Mouse (Mus musculus): ENCODE measurements at regions not wholly inside any gene's neighbourhood (a gene's known extent, or its start where the extent isn't known, plus 50 kb on each side); places are given as distances from the start of the nearest gene placed in this dataset.

DNA sequence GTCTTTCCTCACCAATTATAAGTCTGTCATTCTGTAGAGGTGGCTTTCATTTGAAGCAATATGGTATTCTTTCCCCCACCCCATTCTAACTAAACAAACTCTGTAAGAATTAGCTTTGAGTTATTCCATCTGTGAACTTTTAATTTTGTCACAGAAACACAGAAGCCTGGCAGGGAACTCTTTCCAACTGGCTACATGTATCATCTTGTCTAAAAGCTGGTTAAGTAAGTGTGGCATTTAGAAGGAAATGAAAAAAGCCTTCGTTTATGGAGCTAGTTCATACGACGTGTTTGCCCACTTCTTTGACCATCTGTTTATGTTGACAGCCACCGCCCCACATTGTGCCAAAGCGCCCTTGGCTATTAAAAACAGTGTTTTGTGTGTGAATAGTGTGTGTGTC lies 115.5 kb downstream of the Naa11 start:
- TF ChIP-seq MAX (IDR thresholded peaks at IDR 0.05; ENCODE audit: low read length), result no peak
- TF ChIP-seq SMC3 (IDR thresholded peaks at IDR 0.05; ENCODE audit: low read depth, low read length), result no peak
- no peak for TF ChIP-seq CHD2 (IDR thresholded peaks at IDR 0.05; ENCODE audit: low read length)
- no peak for TF ChIP-seq EP300 (IDR thresholded peaks at IDR 0.05; ENCODE audit: low read length)
- TF ChIP-seq E2F4 (IDR thresholded peaks at IDR 0.05; ENCODE audit: insufficient replicate concordance, low read depth, low read length), result no peak
